Mouse (Mus musculus): ENCODE results near the gene Camkv.
A peak's percentile ranks its signal among the peaks of the same experiment; 100 is the strongest.

Gene Camkv

GRCm38 (mm10) chr9:107923956-107924355 lies 11.5 kb upstream of the Camkv start:
- DNase-seq (ENCODE audit: low spot score) = peak; percentile 84

DNA sequence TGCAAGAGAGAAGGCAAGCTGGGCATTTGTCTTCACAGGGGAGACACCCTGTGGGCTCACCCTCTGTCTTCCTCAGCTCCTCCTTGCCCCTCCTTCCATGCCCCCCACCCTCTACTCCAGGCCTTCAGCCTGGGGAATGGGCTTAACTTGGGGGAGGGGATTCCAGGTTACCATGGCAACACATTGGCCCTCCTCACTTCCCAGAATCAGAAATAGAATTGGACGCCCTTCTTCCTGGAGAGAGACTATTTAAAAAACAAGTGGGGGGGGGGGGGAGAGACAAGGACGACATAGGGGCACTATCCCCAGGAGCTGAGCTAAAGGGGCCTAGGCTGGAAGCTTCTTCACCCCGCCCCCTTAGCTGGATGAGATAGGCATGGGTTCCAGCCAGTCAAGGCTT lies 10.2 kb upstream of the Camkv start:
- DNase-seq (ENCODE audit: low spot score) = no peak

- no peak for DNase-seq (ENCODE audit: low spot score)
These were observed 8.5 kb upstream of the Camkv start for GRCm38 (mm10) chr9:107926920-107927420.

DNA sequence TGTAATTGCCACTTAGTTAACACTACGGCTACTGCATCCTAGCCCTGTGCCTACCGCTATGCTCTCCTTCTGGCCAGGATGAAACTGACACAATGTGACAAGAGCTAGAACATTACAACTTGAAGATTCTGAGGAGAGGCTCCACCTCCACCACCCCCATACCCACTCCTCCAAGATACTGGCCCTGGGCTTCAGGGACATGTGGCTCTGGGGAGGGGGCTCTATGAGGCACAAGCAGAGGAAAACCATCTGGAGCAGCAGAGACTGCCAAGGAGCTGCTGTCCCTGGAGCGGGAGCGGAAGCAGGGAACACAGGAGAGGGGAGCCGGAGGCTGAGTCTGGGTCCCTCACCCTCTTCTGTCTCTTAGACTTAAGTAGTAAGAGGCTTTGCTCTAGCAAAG lies 7.7 kb upstream of the Camkv start:
- DNase-seq (ENCODE audit: low spot score) = no peak

DNA sequence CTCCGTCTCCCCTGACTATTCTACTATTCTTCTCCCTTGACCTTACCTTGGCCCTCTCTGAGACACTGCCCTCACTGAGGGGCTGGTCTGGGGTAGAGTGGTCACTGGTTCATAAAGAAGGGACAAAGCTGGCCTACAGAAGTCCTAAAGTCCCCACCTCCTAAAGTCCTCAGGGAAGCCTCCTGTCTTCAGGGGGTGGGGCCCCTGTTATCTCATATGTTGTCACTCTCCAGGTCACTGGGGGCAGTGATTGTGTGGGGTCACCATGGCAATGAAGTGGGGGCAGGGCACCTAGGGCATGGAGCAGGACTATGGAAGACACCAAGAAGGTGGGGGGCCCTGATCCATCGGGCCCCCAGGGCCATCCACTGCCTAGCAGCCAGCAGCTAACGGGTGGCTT lies 7.3 kb upstream of the Camkv start, which contains the start of gene Actl11:
Gene Actl11, plus strand, starts transcription at position 301 of the 400 bp plus-strand sequence.
- DNase-seq (ENCODE audit: low spot score) = no peak

GRCm38 (mm10) chr9:107932221-107932620 lies 3.3 kb upstream of the Camkv start:
- DNase-seq (ENCODE audit: low spot score) = no peak

DNA sequence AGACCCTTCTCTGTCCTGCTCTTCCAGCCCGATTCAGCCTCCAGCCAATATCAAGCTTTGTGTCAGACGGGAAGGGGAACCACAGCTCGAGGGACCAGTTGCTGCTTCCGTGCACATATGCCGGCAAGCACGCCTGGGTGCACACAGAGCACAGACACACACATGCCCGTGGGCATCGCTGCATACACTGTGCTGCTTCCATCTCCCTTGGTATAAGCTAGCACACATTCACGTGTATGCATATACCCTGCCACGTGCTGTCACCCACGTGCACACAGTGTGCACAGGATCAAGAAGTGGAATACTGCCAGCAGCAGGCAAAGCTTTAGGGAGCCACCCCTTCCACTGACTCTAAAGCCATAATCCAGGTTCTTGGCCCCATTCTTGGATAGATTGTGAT lies 1.3 kb upstream of the Camkv start:
- DNase-seq (ENCODE audit: low spot score) = no peak

DNA sequence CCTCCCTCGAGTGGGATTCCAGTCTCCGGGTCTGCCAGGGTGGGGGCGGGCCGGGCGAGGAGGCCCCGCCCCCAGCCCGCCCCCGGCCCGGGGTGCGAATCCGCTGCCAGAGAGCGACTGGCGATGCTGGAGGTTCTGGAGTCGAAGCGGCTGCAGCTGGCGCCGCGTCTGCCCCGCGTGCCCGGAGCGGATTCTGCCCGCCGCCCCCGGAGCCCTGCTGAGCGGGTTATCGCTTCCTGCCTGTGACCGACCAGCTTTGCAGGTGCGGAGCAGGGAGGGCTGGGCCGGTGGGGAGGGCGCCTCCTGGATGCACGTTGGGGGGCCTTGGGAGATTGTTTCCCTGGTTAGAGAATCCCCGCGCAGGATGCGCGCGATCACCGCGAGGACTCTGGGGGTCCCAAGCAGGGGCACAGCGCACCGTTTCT lies 328 bp downstream of the Camkv start:
- no peak for DNase-seq (ENCODE audit: low spot score)

GRCm38 (mm10) chr9:107936215-107936822 lies 845 bp downstream of the Camkv start:
- no peak for DNase-seq (ENCODE audit: low spot score)

DNA sequence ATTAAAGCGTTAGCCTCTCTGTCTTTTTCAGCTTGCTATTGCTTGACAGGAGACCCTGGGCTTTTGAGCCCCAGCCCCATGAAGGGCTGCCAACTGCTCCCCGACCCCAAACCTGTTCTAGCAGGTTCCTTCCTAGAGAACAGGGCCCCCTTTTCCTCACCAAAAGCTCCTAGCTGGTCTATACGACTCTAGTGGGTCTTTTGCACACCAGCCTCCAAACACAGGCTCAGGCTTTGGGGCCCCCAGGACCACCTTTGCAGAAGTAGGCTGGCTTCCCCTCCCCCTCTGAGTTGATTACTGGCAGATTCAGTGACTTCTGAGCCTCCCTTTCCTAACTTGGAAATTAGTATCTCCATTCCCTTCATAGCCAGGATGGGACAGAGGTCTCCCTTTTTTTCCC lies 1.4 kb downstream of the Camkv start:
- no peak for DNase-seq (ENCODE audit: low spot score)

- DNase-seq (ENCODE audit: low spot score) = no peak
These were observed 12.0 kb downstream of the Camkv start for GRCm38 (mm10) chr9:107947241-107948194.

- no peak for DNase-seq (ENCODE audit: low spot score)
These were observed 13.9 kb downstream of the Camkv start for GRCm38 (mm10) chr9:107949184-107949921.

- DNase-seq (ENCODE audit: low spot score) = no peak
These were observed 14.4 kb downstream of the Camkv start, which contains the start of gene Traip for GRCm38 (mm10) chr9:107949922-107950235. TSS of gene Traip (plus strand) at chr9:107950136.

DNA sequence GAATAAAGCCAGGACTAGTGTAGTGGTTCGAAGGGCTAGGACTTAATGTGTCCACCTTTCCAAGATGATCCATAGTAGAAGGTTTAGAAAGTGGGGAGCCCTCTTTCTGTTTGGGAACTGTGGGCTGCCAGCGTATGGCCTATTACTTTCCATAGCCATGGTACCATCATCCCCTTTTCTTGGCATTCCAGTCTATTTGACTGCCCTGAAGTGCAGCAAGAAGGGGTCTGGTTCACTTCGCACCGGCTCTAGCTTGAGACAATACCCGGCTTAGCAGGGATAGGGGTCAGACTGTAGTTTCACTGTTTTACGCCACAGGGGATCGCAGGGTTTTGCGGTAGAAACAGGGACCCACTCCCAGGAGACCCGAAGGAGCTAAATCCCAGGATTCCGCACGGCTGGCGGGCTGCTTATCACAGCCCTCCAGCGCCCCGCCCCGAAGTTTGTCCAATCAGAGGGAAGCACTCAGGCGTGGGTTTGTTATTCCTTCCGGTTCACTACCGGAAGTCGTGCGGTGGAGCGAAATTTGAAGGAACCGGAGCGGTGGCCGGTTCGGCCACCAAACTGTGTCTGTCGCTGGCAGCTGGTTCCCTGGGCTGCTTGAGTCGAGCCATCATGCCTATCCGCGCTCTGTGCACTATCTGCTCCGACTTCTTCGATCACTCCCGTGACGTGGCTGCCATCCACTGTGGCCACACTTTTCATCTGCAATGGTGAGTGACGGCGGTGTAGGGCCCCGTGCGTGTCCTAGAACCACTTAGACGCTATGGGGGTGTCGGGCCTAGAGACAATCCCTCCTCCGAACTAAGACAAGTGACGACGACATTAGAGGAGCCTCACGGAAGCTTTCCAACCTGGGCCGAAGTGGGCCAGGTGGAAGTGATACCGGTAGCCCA lies 15.2 kb downstream of the Camkv start:
- DNase-seq (ENCODE audit: low spot score) = peak; percentile 95

GRCm38 (mm10) chr9:107955613-107956289 lies 20.3 kb downstream of the Camkv start:
- peak; percentile 80 for DNase-seq (ENCODE audit: low spot score)

- DNase-seq (ENCODE audit: low spot score) = no peak
These were observed 21.7 kb downstream of the Camkv start for GRCm38 (mm10) chr9:107957141-107957540.

- no peak for DNase-seq (ENCODE audit: low spot score)
These were observed 24.4 kb downstream of the Camkv start for GRCm38 (mm10) chr9:107959896-107960295.

DNA sequence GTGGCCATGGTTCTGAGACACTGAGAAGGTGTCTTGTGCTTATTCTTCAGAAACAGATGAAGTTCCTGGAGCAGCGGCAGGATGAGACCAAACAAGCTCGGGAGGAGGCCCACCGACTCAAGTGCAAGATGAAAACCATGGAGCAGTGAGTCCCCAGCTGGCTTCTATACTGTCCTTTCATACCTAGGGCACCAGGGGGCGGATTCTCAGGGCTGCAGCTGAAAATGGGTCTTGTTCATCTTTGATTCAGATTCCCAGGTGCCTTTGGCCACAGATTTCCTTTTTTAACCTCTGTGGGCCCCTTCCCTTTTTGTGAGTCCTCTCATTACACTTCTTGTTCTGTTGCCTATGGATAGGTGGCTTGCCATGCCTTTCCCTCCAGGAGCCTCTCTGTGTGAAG lies 25.5 kb downstream of the Camkv start:
- DNase-seq (ENCODE audit: low spot score) = no peak

- no peak for DNase-seq (ENCODE audit: low spot score)
These were observed 25.9 kb downstream of the Camkv start for GRCm38 (mm10) chr9:107961351-107961762.

GRCm38 (mm10) chr9:107961881-107962280 lies 26.4 kb downstream of the Camkv start:
- DNase-seq (ENCODE audit: low spot score) = peak; percentile 59

DNA sequence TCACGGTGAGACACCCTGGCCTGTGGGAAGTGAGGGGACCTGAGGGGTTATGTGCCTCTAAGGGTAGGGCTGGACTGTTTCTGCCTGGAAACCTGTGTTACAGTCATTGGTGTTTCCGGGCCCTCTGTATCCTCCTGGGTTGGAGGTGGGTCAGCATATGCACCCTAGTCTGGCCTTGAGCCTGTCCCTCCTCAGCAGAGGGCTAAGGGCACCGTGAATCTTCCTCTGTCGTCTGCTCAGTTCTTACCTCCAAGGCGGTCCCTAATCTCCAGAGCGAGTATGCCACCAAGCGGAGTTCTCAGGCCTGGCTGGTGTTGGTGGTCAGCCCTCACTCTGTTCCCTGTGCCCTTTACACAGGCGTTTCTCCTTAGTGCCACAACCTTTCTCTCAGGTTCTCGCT lies 27.4 kb downstream of the Camkv start:
- DNase-seq (ENCODE audit: low spot score) = no peak
